Mouse (Mus musculus) embryo, embryonic 9.5 days (tissue): ENCODE results near the gene Tet2.
"Not testable (repeated sequence)": the region's sequence is repeated elsewhere in the genome, so short reads cannot be mapped to it uniquely, and the experiment has no call there.

ENCODE experiments used
- DNase-seq: peaks from one replicate; pipeline ENCODE4 v3.0.0-alpha.2; 2017; ENCODE audit errors: extremely low spot score

Gene Tet2

GRCm38 (mm10) chr3:133548613-133549012 is 3.7 kb upstream of the Tet2 start:
- DNase-seq, result no peak

- no peak for DNase-seq
These were observed 1.9 kb upstream of the Tet2 start for GRCm38 (mm10) chr3:133546790-133547189.

GRCm38 (mm10) chr3:133545304-133545666 is 346 bp upstream of the Tet2 start:
- no peak for DNase-seq

- DNase-seq, result peak; percentile 81
These were observed 798 bp downstream of the Tet2 start for GRCm38 (mm10) chr3:133544131-133544550.

- peak; percentile 73 for DNase-seq
These were observed 1.6 kb downstream of the Tet2 start for GRCm38 (mm10) chr3:133543101-133544020.

GRCm38 (mm10) chr3:133542084-133542483 is 2.9 kb downstream of the Tet2 start:
- DNase-seq, result no peak

- DNase-seq, result no peak
These were observed 3.9 kb downstream of the Tet2 start for GRCm38 (mm10) chr3:133541000-133541399.

GRCm38 (mm10) chr3:133539991-133540390 is 4.9 kb downstream of the Tet2 start:
- no peak for DNase-seq

GRCm38 (mm10) chr3:133538499-133538898 is 6.4 kb downstream of the Tet2 start:
- not testable (repeated sequence) for DNase-seq

GRCm38 (mm10) chr3:133535644-133536043 is 9.3 kb downstream of the Tet2 start:
- DNase-seq, result no peak

GRCm38 (mm10) chr3:133534066-133534465 is 10.9 kb downstream of the Tet2 start:
- DNase-seq, result peak; percentile 27

GRCm38 (mm10) chr3:133533272-133533995 is 11.5 kb downstream of the Tet2 start:
- no peak for DNase-seq

GRCm38 (mm10) chr3:133532806-133533205 is 12.1 kb downstream of the Tet2 start:
- no peak for DNase-seq

- DNase-seq, result no peak
These were observed 12.7 kb downstream of the Tet2 start for GRCm38 (mm10) chr3:133532252-133532651.

- DNase-seq, result no peak
These were observed 13.8 kb downstream of the Tet2 start for GRCm38 (mm10) chr3:133531101-133531500.

GRCm38 (mm10) chr3:133530664-133531063 is 14.3 kb downstream of the Tet2 start:
- no peak for DNase-seq

GRCm38 (mm10) chr3:133526119-133526723 is 18.7 kb downstream of the Tet2 start:
- no peak for DNase-seq

- DNase-seq, result no peak
These were observed 19.4 kb downstream of the Tet2 start for GRCm38 (mm10) chr3:133525578-133525977.

GRCm38 (mm10) chr3:133524341-133525050 is 20.4 kb downstream of the Tet2 start:
- DNase-seq, result no peak

GRCm38 (mm10) chr3:133523191-133523590 is 21.7 kb downstream of the Tet2 start:
- DNase-seq, result no peak

- DNase-seq, result no peak
These were observed 22.6 kb downstream of the Tet2 start for GRCm38 (mm10) chr3:133522289-133522688.

- no peak for DNase-seq
These were observed 26.1 kb downstream of the Tet2 start for GRCm38 (mm10) chr3:133518801-133519200.
